In the genomic region with DNA sequence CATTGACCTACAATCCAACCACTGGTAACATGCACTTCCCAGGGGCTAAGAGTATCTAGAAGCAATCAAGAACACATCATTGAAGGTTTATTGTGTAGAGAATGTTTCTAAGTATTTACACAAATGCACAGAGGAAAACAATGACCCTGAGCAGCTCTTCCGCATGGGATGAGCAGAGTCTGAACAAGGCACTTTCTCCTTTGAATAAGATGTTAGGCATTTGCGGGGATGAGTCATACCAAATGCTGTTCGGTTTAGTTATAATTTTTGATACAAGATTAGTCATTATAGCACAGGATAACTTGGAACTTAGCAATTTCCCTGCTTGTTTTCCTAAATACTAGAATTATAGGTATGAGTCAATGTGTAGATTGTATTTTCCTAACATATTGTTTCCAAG, we compare ENCODE assay signal across 13 mouse cellular contexts.
"Had no signal": no experiment of that assay in that cellular context is flagged by ENCODE, and none has a peak within 500 bp of the region (broad histone marks: within the 10 kb centered on the region; RNA-seq: fewer than 3 reads in every experiment).

No protein-coding gene starts in this region.

- H3K9me3 ChIP-seq: limb, embryonic 12.5 days; limb, embryonic 15.5 days; neural tube, embryonic 12.5 days had no signal

- H3K4me3 ChIP-seq: limb, embryonic 12.5 days; limb, embryonic 15.5 days; neural tube, embryonic 12.5 days had no signal

- DNase-seq: left cerebral cortex, postnatal 4 days; liver, postnatal 0 days; thymus, adult 18-20 months; thymus, postnatal 36 days had no signal

- H3K9ac ChIP-seq: limb, embryonic 12.5 days; limb, embryonic 15.5 days; liver, embryonic 14.5 days; liver, postnatal 0 days; lung, embryonic 14.5 days; neural tube, embryonic 12.5 days had no signal

- H3K4me1 ChIP-seq: limb, embryonic 12.5 days; neural tube, embryonic 12.5 days had no signal

- H3K27me3 ChIP-seq: limb, embryonic 12.5 days; limb, embryonic 15.5 days; neural tube, embryonic 12.5 days had no signal

- H3K36me3 ChIP-seq: limb, embryonic 12.5 days; limb, embryonic 15.5 days; neural tube, embryonic 12.5 days had no signal

- H3K4me2 ChIP-seq: limb, embryonic 12.5 days; limb, embryonic 15.5 days; liver, embryonic 11.5 days; lung, embryonic 14.5 days; neural tube, embryonic 12.5 days had no signal

- ATAC-seq: liver, postnatal 0 days; lung, postnatal 0 days had no signal

- H3K27ac ChIP-seq: kidney, postnatal 0 days; limb, embryonic 12.5 days; limb, embryonic 15.5 days; liver, embryonic 14.5 days; macrophage; neural tube, embryonic 12.5 days had no signal
